9 mouse cellular contexts compared by ENCODE assay signal in the genomic region with DNA sequence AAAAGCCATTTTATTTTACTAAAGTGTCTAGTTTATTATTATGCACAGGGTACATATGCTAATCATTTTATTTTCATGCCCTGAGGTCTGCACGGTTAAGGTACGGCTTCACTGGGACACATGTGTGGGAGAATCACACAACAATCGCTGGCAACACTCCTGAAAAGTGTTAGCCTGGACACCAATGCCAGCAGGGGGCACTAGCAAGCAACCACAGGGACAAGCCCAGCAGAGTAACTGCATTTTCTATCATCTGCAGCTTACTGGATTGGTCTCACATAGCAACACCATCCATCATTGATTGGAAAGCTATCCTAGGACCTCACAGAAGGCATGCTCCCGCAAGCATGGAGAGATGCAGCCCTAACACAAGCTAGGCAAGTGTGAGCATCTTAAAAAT. TPM values are rescaled to one million over a fixed set of nuclear protein-coding genes. Genes with fewer than 3 reads are reported as not detected.
A peak's percentile ranks its signal among the peaks of the same experiment; 100 is the strongest.
DNase-seq lines count a peak whose midpoint lies in the region; ATAC-seq and TF ChIP-seq lines count a peak whose summit lies in the region.
"Had no signal": no experiment of that assay in that cellular context is flagged by ENCODE, and none has a peak within 500 bp of the region (broad histone marks: within the 10 kb centered on the region; RNA-seq: fewer than 3 reads in every experiment).

No protein-coding gene starts in this region.

- no peaks in the 10 kb centered on the region for H3K9me3 ChIP-seq in lung, postnatal 0 days (ENCODE audit: low read length)

- DNase-seq in urinary bladder, postnatal 14 days (ENCODE audit: low spot score): peak; percentile 63
- DNase-seq in urinary bladder, postnatal 10 days (ENCODE audit: low spot score): no peak
- peak; percentile 55 for DNase-seq in cerebellum, adult 9-10 months
- peak; percentile 33 to 69 for DNase-seq in frontal cortex, postnatal 25 days (ENCODE audit: low spot score in 2 of 2)
- peak; percentile 45 to 79 for DNase-seq in layer of hippocampus, adult 18-20 months (ENCODE audit: low spot score in 2 of 2)
- DNase-seq in lung, postnatal 0 days (ENCODE audit: low spot score): peak; percentile 74
- peak; percentile 54 for DNase-seq in retina, postnatal 7 days (ENCODE audit: low read depth, low spot score)

- no peak; the same call in 1 of the 2 replicates for ATAC-seq in lung, postnatal 0 days
- no peak for ATAC-seq in erythroblast, adult 5-6 weeks (replicated peaks; ENCODE audit: low FRiP score, poor library complexity, severe bottlenecking)

- WGBS in lung, postnatal 0 days: 30% methylated on average over 4 of the region's 4 CpGs

- H3K27ac ChIP-seq in lung, postnatal 0 days (ENCODE audit: low read length): no peak overlapping the region

- no peak overlapping the region for H3K9ac ChIP-seq in lung, postnatal 0 days (replicated peaks; ENCODE audit: low read depth)

- peak; percentile 90 for TF ChIP-seq CTCF in lung, postnatal 0 days (IDR thresholded peaks at IDR 0.05)

- H3K4me2 ChIP-seq in lung, postnatal 0 days (replicated peaks; ENCODE audit: low read depth, low read length): no peak overlapping the region

- no peaks in the 10 kb centered on the region for H3K4me1 ChIP-seq in lung, postnatal 0 days (ENCODE audit: insufficient read depth, low read depth, low read length)

- H3K36me3 ChIP-seq in lung, postnatal 0 days (ENCODE audit: insufficient read depth, low read length): no peaks in the 10 kb centered on the region

- H3K4me3 ChIP-seq in lung, postnatal 0 days (ENCODE audit: low read depth, low read length): no peak overlapping the region
- H3K4me3 ChIP-seq: myocyte had no signal

- no peaks in the 10 kb centered on the region for H3K27me3 ChIP-seq in lung, postnatal 0 days (replicated peaks; ENCODE audit: insufficient read depth, low read length)

- no peak for TF ChIP-seq EP300 in lung, postnatal 0 days (IDR thresholded peaks at IDR 0.05)

RNA-seq across cellular contexts. Expression of a gene that starts 20.8 kb away (rescaled TPM):
- total RNA-seq in layer of hippocampus, adult 18-20 months (2021): 10 to 100 TPM; 48.7 to 54.5 TPM
- polyA plus RNA-seq in lung, postnatal 0 days (2015; fragmentation: Nextera tagmentation; extraction: Ambion mirVana): 41.1 and 47.9 TPM in 2 replicates
- 28.4 and 57.3 TPM in 2 replicates for total RNA-seq in erythroblast, adult 5-6 weeks (2015; ENCODE audit: low replicate concordance)
- 19.8 and 26.0 TPM in 2 replicates for total RNA-seq in erythroblast, adult 5-6 weeks (2017; ENCODE audit: low replicate concordance)
